Mouse (Mus musculus): Measurements from ENCODE around the gene Gm28048. TPM values are rescaled to one million over a fixed set of nuclear protein-coding genes. Genes with fewer than 3 reads are reported as not detected.

Gene Gm28048
- polyA plus RNA-seq (2015; fragmentation: Nextera tagmentation; extraction: Ambion mirVana), result 3.1 and 3.4 TPM in 2 replicates

- Histone ChIP-seq H3K27ac (peak within 1 kb of the TSS; percentile 95), H3K9ac (peak within 1 kb of the TSS; percentile 78), H3K4me2 (peak within 1 kb of the TSS; percentile 84), H3K27me3 (no peaks in the 10 kb centered on the region), H3K36me3 (ENCODE audit: poor library complexity, severe bottlenecking) (peaks cover 16% of the 10 kb centered on the region), H3K4me3 (peak within 1 kb of the TSS; percentile 61), H3K9me3 (replicated peaks) (no peaks in the 10 kb centered on the region), H3K4me1 (peaks cover 28% of the 10 kb centered on the region)
- peak; percentile 95 for ATAC-seq
- WGBS, result 3% methylated on average over 41 of the region's 42 CpGs
Observed at GRCm38 (mm10) chr11:22981984-22982757, at the start of gene Gm28048, which contains the start of gene Commd1. Gene Gm28048, minus strand, starts transcription at chr11:22982090. Gene Commd1, minus strand, starts transcription at chr11:22982382.

- no peaks in the 10 kb centered on the region for H3K9me3 ChIP-seq (replicated peaks)
- no peaks in the 10 kb centered on the region for H3K4me1 ChIP-seq
- WGBS, result 79% methylated on average over 6 of the region's 6 CpGs
- no peaks in the 10 kb centered on the region for H3K36me3 ChIP-seq (ENCODE audit: poor library complexity, severe bottlenecking)
- H3K27ac ChIP-seq, result no peak overlapping the region
- H3K9ac ChIP-seq, result no peak overlapping the region
- H3K4me3 ChIP-seq, result no peak overlapping the region
- H3K4me2 ChIP-seq, result no peak overlapping the region
- ATAC-seq, result no peak
- no peaks in the 10 kb centered on the region for H3K27me3 ChIP-seq
Observed at GRCm38 (mm10) chr11:23029399-23029798, 47.5 kb upstream of the Gm28048 start.

- ATAC-seq, result no peak
- whole genome bisulfite sequencing, result 70% methylated on average over 3 of the region's 3 CpGs
- Histone ChIP-seq H3K4me1 (no peaks in the 10 kb centered on the region), H3K36me3 (ENCODE audit: poor library complexity, severe bottlenecking) (no peaks in the 10 kb centered on the region), H3K4me2 (no peak overlapping the region), H3K4me3 (no peak overlapping the region), H3K27ac (no peak overlapping the region), H3K9me3 (replicated peaks) (no peaks in the 10 kb centered on the region), H3K9ac (no peak overlapping the region), H3K27me3 (no peaks in the 10 kb centered on the region)
Observed at GRCm38 (mm10) chr11:23028957-23029356, 47.1 kb upstream of the Gm28048 start.

GRCm38 (mm10) chr11:23024169-23024568, 42.3 kb upstream of the Gm28048 start:
- Histone ChIP-seq H3K36me3 (ENCODE audit: poor library complexity, severe bottlenecking) (no peaks in the 10 kb centered on the region), H3K27me3 (no peaks in the 10 kb centered on the region), H3K4me3 (no peak overlapping the region), H3K27ac (no peak overlapping the region), H3K4me1 (no peaks in the 10 kb centered on the region), H3K4me2 (no peak overlapping the region), H3K9ac (no peak overlapping the region), H3K9me3 (replicated peaks) (no peaks in the 10 kb centered on the region)
- no peak for ATAC-seq
- WGBS, result 53% methylated on average over 3 of the region's 3 CpGs

GRCm38 (mm10) chr11:23023155-23023554, 41.3 kb upstream of the Gm28048 start:
- Histone ChIP-seq H3K9me3 (replicated peaks) (no peaks in the 10 kb centered on the region), H3K9ac (no peak overlapping the region), H3K4me3 (no peak overlapping the region), H3K36me3 (ENCODE audit: poor library complexity, severe bottlenecking) (no peaks in the 10 kb centered on the region), H3K4me1 (no peaks in the 10 kb centered on the region), H3K27ac (no peak overlapping the region), H3K27me3 (no peaks in the 10 kb centered on the region), H3K4me2 (no peak overlapping the region)
- 95% methylated on average over 2 of the region's 2 CpGs for WGBS
- ATAC-seq, result no peak

GRCm38 (mm10) chr11:23020841-23021240, 39.0 kb upstream of the Gm28048 start:
- 95% methylated on average over 14 of the region's 14 CpGs for WGBS
- ATAC-seq, result no peak
- no peaks in the 10 kb centered on the region for H3K36me3 ChIP-seq (ENCODE audit: poor library complexity, severe bottlenecking)
- H3K4me1 ChIP-seq, result no peaks in the 10 kb centered on the region
- H3K9ac ChIP-seq, result no peak overlapping the region
- no peak overlapping the region for H3K4me2 ChIP-seq
- no peaks in the 10 kb centered on the region for H3K27me3 ChIP-seq
- H3K27ac ChIP-seq, result no peak overlapping the region
- H3K9me3 ChIP-seq (replicated peaks), result no peaks in the 10 kb centered on the region
- H3K4me3 ChIP-seq, result no peak overlapping the region

- H3K36me3 ChIP-seq (ENCODE audit: poor library complexity, severe bottlenecking), result no peaks in the 10 kb centered on the region
- 67% methylated on average over 24 of the region's 24 CpGs for WGBS
- no peak overlapping the region for H3K4me2 ChIP-seq
- ATAC-seq, result no peak
- H3K27ac ChIP-seq, result no peak overlapping the region
- no peak overlapping the region for H3K9ac ChIP-seq
- no peaks in the 10 kb centered on the region for H3K27me3 ChIP-seq
- H3K9me3 ChIP-seq (replicated peaks), result no peaks in the 10 kb centered on the region
- no peaks in the 10 kb centered on the region for H3K4me1 ChIP-seq
- H3K4me3 ChIP-seq, result no peak overlapping the region
Observed at GRCm38 (mm10) chr11:23020116-23020770, 38.4 kb upstream of the Gm28048 start.

GRCm38 (mm10) chr11:23017943-23018342, 36.1 kb upstream of the Gm28048 start:
- no peak for ATAC-seq
- H3K27me3 ChIP-seq, result no peaks in the 10 kb centered on the region
- 90% methylated on average over 4 of the region's 4 CpGs for WGBS
- no peak overlapping the region for H3K27ac ChIP-seq
- H3K9me3 ChIP-seq (replicated peaks), result no peaks in the 10 kb centered on the region
- H3K9ac ChIP-seq, result no peak overlapping the region
- no peaks in the 10 kb centered on the region for H3K36me3 ChIP-seq (ENCODE audit: poor library complexity, severe bottlenecking)
- H3K4me3 ChIP-seq, result no peak overlapping the region
- H3K4me2 ChIP-seq, result no peak overlapping the region
- no peaks in the 10 kb centered on the region for H3K4me1 ChIP-seq

- Histone ChIP-seq H3K4me3 (no peak overlapping the region), H3K4me2 (no peak overlapping the region), H3K9ac (no peak overlapping the region), H3K36me3 (ENCODE audit: poor library complexity, severe bottlenecking) (no peaks in the 10 kb centered on the region), H3K4me1 (no peaks in the 10 kb centered on the region), H3K9me3 (replicated peaks) (no peaks in the 10 kb centered on the region), H3K27ac (no peak overlapping the region), H3K27me3 (no peaks in the 10 kb centered on the region)
- no peak for ATAC-seq
- 74% methylated on average over 6 of the region's 6 CpGs for WGBS
Observed at GRCm38 (mm10) chr11:23014996-23015395, 33.1 kb upstream of the Gm28048 start.

GRCm38 (mm10) chr11:23013580-23014294, 31.8 kb upstream of the Gm28048 start:
- H3K4me1 ChIP-seq, result no peaks in the 10 kb centered on the region
- H3K9me3 ChIP-seq (replicated peaks), result no peaks in the 10 kb centered on the region
- no peak overlapping the region for H3K27ac ChIP-seq
- WGBS, result 84% methylated on average over 4 of the region's 4 CpGs
- no peak overlapping the region for H3K4me3 ChIP-seq
- no peaks in the 10 kb centered on the region for H3K36me3 ChIP-seq (ENCODE audit: poor library complexity, severe bottlenecking)
- H3K27me3 ChIP-seq, result no peaks in the 10 kb centered on the region
- ATAC-seq, result no peak
- no peak overlapping the region for H3K9ac ChIP-seq
- H3K4me2 ChIP-seq, result no peak overlapping the region

GRCm38 (mm10) chr11:23013096-23013495, 31.2 kb upstream of the Gm28048 start:
- H3K9me3 ChIP-seq (replicated peaks), result no peaks in the 10 kb centered on the region
- H3K9ac ChIP-seq, result no peak overlapping the region
- H3K27ac ChIP-seq, result no peak overlapping the region
- no peaks in the 10 kb centered on the region for H3K27me3 ChIP-seq
- H3K36me3 ChIP-seq (ENCODE audit: poor library complexity, severe bottlenecking), result no peaks in the 10 kb centered on the region
- no peak overlapping the region for H3K4me2 ChIP-seq
- WGBS, result 82% methylated on average over 1 of the region's 1 CpGs
- ATAC-seq, result no peak
- no peaks in the 10 kb centered on the region for H3K4me1 ChIP-seq
- no peak overlapping the region for H3K4me3 ChIP-seq

- peak overlapping the region; percentile 57 for H3K4me3 ChIP-seq
- H3K4me2 ChIP-seq, result peak overlapping the region; percentile 72
- H3K27ac ChIP-seq, result no peak overlapping the region
- WGBS, result 48% methylated on average over 4 of the region's 4 CpGs
- peaks cover 15% of the 10 kb centered on the region for H3K36me3 ChIP-seq (ENCODE audit: poor library complexity, severe bottlenecking)
- H3K9ac ChIP-seq, result peak overlapping the region; percentile 75
- no peaks in the 10 kb centered on the region for H3K9me3 ChIP-seq (replicated peaks)
- no peaks in the 10 kb centered on the region for H3K27me3 ChIP-seq
- 0 out of 2 replicates have a peak, but pooled peaks cover 3% of the 10 kb centered on the region for H3K4me1 ChIP-seq
- no peak for ATAC-seq
Observed at GRCm38 (mm10) chr11:23008824-23009200, 26.9 kb upstream of the Gm28048 start.
